Mouse (Mus musculus) heart, adult 8-10 months (tissue): Measurements from ENCODE around the gene Sox4. TPM values are rescaled to one million over a fixed set of nuclear protein-coding genes. Genes with fewer than 3 reads are reported as not detected.

Source experiments
- DNase-seq: peaks from one replicate; pipeline ENCODE4 v3.0.0; 2022; ENCODE audit warnings: low spot score
- total RNA-seq, 4 experiments: library from RNA; stranded (reverse); gene quantifications; 2 replicates each; pipeline ENCODE4 v1.2.4; 2022

Sox4 gene
- 10 to 100 TPM; 15.2 to 22.1 (median 19.6) TPM for total RNA-seq

GRCm38 (mm10) chr13:28953581-28953991, at the start of gene Sox4:
Gene Sox4, minus strand, starts transcription at chr13:28953713.
- peak; percentile 98 for DNase-seq

GRCm38 (mm10) chr13:28991899-28992664, 38.6 kb upstream of the Sox4 start:
- DNase-seq = no peak

- DNase-seq = no peak
These were observed 35.5 kb upstream of the Sox4 start for GRCm38 (mm10) chr13:28988751-28989703.

- DNase-seq = no peak
These were observed 27.2 kb upstream of the Sox4 start for GRCm38 (mm10) chr13:28980681-28981080.

- no peak for DNase-seq
These were observed 21.5 kb upstream of the Sox4 start for GRCm38 (mm10) chr13:28975011-28975410.

GRCm38 (mm10) chr13:28974597-28974996, 21.1 kb upstream of the Sox4 start:
- DNase-seq = no peak

GRCm38 (mm10) chr13:28960916-28961315, 7.4 kb upstream of the Sox4 start:
- no peak for DNase-seq

- peak; percentile 75 for DNase-seq
These were observed 6.0 kb upstream of the Sox4 start for GRCm38 (mm10) chr13:28959458-28959978.

- DNase-seq = no peak
These were observed 5.5 kb upstream of the Sox4 start for GRCm38 (mm10) chr13:28959068-28959440.

GRCm38 (mm10) chr13:28958211-28959067, 4.9 kb upstream of the Sox4 start:
- peak; percentile 66 for DNase-seq

GRCm38 (mm10) chr13:28957765-28958164, 4.3 kb upstream of the Sox4 start:
- peak; percentile 93 for DNase-seq

- peak; percentile 42 for DNase-seq
These were observed 639 bp downstream of the Sox4 start for GRCm38 (mm10) chr13:28952576-28953571.

GRCm38 (mm10) chr13:28951691-28952575, 1.6 kb downstream of the Sox4 start:
- no peak for DNase-seq

- DNase-seq = no peak
These were observed 2.7 kb downstream of the Sox4 start for GRCm38 (mm10) chr13:28950623-28951491.

- peak; percentile 36 for DNase-seq
These were observed 3.3 kb downstream of the Sox4 start for GRCm38 (mm10) chr13:28950266-28950622.

GRCm38 (mm10) chr13:28949279-28949915, 4.1 kb downstream of the Sox4 start:
- no peak for DNase-seq

- no peak for DNase-seq
These were observed 5.0 kb downstream of the Sox4 start for GRCm38 (mm10) chr13:28948541-28948940.
